Mouse (Mus musculus): ENCODE data around the gene 0610010K14Rik. TPM values are rescaled to one million over a fixed set of nuclear protein-coding genes. Genes with fewer than 3 reads are reported as not detected.

0610010K14Rik gene
- polyA plus RNA-seq, 1 experiment = 69.0 TPM

DNA sequence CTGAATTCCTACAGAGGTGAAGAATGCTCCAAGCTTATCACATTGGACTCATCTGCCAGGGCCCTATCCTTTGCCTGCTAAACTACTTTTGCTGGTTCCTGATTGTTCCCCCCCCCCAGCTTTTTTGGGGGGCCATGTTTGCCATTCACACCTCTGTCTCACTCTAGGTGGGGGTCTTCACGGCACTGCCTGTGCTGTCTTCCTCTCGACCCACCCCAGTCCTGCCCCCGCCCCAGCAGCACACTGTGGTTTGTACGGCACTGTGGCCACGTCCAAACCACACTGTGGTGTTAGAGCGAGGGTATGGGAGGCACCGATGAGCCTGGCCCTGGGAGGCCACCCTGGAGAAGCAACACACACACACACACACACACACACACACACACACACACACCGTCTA is 3.2 kb downstream of the 0610010K14Rik start:
- DNase-seq (ENCODE audit: low spot score) = no peak

DNA sequence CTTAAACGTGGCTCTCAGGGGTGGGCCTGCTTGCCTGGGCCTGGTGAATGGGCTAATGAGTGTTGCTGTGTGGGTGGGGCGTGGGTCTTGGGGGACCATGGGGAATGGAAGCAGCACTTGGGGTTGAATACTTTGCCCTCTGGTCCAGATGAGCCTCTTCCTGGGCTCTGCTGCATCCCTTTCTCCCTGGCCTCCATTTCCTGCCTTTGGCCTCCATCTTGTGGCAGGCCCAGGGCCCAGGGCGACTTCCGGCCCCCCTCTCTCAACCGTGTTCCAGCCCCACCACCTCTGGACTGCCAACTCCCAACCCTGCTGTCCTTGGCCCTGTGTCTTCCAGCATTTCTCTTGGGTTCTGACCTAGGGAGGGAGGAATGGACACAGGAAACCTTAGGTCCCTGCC is 3.7 kb downstream of the 0610010K14Rik start:
- DNase-seq (ENCODE audit: low spot score) = no peak

DNA sequence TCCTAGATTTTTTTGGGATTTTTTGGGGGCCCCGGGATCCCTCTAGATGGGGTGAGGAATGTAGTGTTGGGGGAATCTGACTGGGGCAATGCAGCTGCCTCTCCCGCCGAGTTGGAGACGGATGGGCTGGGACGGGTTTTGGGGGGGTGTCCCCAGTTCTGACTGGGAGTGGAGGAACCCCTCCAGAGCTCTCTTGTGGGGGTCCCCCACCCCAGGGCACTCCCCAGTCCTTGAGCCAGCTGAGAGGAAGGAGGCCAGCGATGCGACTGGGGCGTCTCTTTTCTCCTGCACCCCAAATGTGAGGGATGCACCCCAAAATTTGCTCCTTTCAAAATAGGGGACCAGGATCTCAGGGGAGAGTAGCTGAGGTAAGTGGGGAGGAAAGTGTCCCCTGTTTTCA is 4.7 kb downstream of the 0610010K14Rik start:
- DNase-seq (ENCODE audit: low spot score) = no peak

DNA sequence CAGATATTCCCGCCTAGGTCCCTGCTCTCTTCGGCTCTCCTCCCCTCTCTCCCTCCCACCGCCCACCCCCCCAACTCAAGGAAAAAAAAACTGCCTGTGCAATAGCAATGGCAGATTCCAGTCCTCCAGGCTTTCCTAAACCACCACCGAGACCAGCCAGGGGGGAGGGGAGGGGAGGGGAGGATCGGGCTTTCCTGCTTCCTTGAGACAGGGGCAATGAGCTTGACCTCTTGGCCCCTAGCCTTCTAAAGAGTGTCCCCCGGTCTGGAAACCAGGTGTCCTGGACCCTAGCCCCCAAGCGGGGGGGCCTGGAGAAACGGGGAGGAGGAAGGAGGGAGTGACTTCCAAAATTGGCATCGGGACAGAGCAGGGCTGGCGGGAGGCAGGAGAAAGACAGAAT is 5.2 kb downstream of the 0610010K14Rik start:
- DNase-seq (ENCODE audit: low spot score) = no peak

DNA sequence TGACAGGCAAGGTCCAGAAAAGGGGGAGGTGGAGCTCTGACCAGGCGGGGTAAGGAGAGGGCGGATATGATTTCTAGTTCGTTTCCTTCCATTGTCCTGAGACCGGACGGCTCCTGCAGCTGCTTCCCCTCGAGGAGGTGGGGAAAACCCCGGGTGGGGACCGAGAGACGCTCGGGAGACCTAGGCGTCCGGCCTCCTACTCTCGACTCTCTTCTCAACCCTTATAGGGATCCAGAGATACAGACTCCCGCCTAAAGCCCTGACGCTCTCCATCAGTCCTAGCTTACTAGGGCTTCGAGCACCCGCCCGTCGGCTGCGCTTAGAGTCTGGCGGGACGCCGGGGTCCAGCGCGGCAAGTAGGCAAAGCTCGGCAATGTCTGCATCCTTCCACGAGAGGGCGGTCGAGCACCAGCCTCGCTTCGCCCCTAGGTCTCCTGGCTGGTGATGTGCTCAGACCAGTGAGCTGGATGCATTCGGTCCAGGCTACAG is 7.4 kb downstream of the 0610010K14Rik start:
- DNase-seq (ENCODE audit: low spot score) = peak; percentile 67

DNA sequence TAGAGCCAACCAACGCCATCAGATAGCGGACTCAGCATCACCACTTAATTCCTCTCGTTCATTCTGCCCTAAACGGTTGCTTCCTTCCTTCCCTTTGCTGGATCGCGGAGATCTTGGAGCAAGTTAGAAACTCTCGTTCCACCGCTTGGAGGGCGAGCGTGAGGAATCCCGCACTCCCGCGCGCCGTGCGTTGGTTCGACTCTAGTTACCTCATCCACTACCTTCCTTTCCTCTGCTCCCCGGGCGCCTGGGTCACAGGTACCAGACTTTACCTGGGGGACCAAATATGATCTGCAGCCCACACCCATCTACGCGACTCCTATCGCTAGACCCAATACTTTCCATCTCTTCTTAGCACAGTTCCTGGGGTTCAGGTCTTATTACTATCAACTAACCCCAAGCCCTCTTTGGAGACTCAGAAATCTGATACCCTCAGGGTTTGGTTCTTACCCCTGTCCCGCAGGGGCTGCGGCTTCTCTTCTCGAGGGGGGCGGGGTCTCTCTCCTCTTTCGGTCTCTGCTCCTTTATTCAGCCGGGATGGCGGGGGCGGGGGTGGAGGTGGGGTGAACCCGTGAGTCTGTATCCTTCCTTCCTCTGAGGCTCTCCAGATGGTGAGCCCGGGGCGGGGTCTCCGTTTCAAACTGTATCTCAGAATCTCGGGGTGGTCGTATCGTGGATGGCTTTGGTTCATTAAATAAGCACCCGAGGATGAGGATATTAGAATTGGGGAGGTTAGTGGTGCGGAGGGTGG is 8.3 kb downstream of the 0610010K14Rik start, which contains the start of gene Bcl6b:
Gene Bcl6b (minus strand): TSS at position 539 of the 751 bp plus-strand sequence.
- no peak for DNase-seq (ENCODE audit: low spot score)

DNA sequence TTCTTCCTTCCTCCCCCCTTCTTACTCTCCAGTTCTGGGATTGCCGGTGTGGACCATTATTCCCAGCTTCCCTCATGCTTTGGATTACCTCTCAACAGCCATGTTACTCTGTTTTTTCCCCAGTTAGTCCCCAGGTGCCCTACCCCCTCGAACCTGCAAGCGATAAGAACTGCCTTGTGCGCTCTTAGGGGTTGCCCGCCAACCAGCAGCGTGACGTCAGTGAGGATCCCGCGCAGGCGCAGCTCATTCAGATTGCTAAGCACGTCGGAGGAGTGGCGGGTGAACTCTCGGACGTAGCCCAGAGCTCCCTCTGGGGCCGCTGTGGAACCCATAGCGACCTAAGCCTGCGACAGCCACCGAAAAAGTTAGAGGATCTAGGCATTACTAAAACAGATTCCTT is 8.9 kb downstream of the 0610010K14Rik start:
- no peak for DNase-seq (ENCODE audit: low spot score)

DNA sequence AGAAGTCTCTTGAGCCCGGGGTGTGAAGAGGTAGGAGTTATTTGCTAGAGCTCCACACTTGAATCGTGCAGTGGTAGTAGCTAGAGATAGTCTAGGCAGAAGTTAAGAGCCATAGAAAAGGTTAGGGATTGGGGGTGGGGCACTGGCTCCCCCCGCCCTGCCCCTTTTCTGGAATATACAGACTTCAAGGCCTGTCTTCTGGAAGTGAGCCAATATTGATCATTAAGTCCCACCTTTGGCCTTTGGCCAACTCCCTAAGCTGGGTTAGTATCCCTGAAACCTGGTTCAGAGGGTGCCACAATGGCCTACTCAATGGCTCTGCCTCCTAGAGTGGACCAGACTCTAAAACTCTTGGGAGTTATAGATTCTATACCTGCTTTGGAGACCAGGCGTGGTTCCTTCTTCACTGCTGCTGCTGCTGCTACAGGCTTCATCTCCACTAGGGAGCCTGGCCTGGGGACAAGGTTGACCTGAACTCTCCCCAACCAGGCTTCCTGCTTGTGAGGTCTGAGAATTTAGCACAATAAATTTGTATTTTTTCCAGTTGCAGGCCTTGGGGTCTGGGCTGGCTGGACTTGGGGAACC is 10.0 kb downstream of the 0610010K14Rik start:
- DNase-seq (ENCODE audit: low spot score) = no peak

DNA sequence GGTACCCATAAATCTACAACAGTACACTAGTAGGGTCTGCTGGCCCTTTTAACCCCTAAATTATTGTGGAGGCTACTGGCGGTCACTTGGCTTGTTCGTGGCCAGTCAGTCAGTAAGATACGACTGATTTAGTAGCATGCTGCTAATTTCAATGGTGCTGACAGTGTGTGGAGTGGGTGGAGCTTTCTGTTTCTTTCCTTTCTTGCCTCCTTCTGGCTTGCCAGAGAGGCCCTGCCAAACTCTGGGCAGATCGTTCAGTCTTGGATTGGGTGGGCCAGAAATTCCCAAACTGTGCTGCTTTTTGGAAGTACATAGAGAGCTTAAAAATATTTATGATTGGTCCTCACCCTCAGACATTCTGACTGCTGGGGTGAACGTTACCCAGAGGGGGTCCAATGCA is 10.6 kb downstream of the 0610010K14Rik start:
- DNase-seq (ENCODE audit: low spot score) = no peak

DNA sequence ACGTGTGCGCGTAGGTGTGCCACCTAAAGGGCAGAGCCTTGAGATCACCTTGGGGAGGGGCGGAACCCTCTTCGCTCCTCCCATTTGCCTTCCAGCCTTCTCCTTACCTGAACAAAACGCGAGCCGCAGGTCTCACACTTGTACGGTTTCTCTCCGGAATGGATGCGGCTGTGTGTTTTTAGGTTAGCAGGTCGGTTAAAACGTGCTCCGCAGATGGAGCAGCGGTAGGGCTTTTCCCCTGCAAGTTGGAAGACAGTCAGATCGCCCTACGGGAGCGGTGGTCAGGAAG is 11.2 kb downstream of the 0610010K14Rik start:
- DNase-seq (ENCODE audit: low spot score) = no peak

DNA sequence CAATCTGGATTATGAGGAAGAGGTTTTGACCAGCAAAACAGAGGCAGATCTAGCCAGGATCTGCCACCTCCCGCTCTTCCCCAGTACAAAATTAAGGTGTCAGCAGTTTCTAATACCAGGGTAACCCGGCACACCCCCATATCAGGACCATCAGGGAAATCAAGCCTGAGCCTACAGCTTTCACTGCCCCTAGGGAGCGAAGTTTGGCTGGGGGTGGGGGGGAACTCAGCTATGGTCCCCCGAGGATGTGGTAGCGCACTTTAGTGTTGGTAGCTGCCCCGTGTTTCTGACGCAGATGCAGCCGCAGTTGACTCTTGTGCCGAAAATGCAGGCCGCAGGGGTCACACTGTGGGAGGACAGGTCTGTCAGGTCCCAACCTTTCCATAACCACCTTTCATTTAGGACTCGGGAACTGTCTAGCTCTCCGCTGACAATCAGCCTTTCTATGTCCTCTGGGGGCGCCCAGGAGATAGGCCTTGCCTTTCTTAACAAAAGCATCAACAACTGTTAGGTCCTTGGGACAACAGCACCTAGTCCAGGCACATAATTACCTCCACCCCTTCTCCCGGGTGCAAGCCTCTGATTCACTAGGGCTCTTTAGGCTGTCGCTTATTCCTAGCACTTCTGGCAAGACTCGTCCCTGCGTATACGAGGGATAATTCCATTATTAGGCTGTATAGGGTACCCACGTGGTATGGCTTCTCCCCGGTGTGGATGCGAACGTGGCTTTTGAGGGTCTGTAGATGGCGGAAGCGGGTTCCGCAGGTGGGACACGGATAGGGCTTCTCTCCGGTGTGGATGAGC is 11.7 kb downstream of the 0610010K14Rik start:
- DNase-seq (ENCODE audit: low spot score) = no peak

DNA sequence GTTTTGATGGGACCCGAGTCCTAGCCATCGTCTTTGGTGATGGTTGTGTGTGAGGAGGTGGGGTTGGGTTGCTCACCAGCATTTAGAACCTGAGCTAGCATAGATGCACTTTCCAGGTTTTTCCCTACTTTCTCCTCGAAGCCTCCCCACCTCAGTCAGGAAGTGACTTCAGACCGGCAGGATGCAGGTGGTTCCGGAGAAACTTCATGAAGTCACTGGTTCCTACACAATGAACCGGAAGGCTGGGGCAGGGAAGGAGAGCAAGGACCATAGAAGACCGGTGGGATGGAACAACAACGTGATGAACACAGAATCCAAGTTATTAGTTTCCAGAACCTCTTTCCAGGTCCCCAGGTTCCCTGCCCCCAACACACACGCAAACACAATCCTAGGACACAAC is 14.0 kb downstream of the 0610010K14Rik start:
- DNase-seq (ENCODE audit: low spot score) = no peak

DNA sequence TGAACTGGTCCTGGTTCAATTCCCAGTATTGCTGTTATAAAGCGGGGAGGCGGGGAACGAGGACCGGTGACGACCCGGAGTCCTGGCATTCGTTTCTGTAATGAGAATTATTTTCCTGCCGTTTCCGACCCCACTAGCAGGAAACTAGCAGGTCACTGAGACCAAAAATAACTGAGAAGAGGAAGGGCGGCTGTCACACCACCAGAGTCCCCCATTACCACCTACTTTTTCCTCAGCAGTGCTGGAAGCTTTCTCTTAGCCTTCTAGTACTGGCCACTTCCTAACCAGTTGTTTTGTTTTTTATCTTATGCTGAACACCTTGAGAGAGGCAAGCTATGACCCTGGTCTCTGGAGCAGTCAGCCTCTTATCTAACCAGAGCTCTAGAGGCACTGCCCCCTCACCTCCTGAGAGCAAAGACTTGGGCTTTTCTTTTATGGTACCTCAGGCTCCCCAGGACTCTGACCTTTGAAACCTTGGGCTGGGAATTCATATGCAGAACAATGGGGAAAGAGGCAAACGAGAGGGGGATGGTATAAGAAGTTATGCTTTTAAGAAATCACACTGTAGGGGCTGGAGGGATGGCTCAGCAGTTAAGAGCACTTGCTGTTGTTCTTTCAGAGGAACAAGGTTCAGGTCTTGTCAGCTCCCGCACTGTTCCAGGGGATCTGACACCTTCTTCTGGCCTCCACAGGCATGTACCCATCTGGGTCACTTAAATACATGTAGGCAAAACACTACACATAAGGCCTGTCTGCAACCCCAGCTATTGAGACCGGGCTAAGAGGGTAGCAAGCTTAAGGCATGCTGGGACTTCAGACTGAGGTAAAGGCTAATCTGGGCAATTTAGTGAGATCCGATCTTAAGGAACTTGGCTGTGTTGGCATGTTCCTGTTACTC is 15.9 kb downstream of the 0610010K14Rik start:
- DNase-seq (ENCODE audit: low spot score) = no peak

DNA sequence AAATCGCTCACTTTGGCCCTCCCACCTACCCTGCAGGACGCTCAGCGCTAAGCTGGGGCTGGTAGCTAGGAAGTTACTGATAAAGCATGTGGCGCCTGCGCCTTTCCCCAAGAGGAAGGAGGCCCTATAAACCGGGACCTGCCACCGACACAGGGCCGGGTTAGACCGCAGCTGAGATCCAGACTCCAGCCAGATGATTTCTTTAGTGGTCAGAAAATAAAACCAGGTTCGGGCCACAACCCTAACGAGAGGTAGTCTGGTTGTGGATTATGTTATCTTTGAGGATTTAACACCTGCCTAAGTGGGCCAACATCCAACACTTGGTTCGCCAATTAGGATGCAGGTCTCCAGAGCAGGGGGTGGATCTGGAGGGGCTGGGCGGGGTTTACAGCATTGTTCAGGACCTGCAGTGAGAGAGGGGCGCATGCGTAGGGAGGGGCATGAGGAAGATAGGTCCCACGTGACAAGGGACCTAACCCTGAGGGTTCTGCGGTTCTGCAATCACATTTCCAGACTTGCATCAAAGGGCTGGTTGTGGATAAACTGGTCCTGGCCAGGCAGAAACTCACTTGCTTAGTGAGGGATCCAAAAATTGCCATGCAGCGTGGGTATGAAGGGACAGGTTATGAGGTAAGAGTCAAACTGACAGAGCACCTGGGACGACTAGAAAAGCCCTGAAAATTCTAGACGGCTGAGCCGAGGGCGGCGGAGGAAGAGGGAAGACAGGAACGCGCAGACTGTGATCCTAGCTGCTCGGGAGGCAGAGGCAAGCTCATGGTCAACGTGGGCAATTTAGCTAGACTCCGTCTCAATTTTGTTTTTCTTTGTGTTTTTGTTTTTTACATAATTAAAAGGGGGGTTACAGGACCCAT is 16.7 kb downstream of the 0610010K14Rik start, which contains the start of gene Slc16a13:
Gene Slc16a13 (minus strand): TSS at position 334 of the 872 bp plus-strand sequence.
- DNase-seq (ENCODE audit: low spot score) = peak; percentile 74

DNA sequence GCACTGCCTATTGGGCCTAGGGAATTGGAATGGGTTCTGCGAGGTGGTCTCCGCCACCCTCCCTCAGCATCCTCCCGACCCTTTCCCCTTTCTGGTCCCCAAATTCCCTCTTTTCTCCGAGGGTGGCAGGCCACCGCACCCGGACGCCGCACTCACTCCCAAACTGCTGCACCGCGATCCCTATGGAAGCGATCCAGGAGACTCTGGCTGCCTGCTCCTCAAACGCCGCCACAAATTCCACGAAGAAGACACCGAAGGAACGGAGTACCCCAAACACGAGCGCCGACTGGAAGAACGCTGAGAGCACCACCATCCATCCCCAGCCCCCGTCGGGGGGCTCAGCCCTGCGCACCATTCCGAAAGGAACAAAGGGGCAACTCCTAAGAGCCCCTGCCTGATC is 17.4 kb downstream of the 0610010K14Rik start:
- no peak for DNase-seq (ENCODE audit: low spot score)

DNA sequence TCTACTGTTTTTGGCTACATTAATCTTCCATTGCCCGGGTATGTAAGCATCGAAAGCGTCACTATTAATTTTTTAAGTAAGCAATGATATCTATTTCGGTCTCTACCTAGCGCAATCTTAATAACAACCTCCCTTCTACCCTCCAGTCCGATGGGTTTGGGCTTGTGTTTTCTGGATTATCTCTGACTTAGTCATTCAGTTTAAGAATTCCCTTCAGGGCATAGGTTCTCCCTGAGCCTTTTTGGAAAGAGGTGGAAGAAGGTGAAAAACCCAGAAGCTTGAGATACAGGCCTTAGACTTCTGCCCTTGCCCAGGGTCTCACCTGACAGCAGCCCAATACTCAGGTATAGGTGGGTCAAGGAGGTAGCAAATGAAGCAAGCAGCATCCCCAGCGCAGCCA is 17.8 kb downstream of the 0610010K14Rik start:
- DNase-seq (ENCODE audit: low spot score) = no peak

DNA sequence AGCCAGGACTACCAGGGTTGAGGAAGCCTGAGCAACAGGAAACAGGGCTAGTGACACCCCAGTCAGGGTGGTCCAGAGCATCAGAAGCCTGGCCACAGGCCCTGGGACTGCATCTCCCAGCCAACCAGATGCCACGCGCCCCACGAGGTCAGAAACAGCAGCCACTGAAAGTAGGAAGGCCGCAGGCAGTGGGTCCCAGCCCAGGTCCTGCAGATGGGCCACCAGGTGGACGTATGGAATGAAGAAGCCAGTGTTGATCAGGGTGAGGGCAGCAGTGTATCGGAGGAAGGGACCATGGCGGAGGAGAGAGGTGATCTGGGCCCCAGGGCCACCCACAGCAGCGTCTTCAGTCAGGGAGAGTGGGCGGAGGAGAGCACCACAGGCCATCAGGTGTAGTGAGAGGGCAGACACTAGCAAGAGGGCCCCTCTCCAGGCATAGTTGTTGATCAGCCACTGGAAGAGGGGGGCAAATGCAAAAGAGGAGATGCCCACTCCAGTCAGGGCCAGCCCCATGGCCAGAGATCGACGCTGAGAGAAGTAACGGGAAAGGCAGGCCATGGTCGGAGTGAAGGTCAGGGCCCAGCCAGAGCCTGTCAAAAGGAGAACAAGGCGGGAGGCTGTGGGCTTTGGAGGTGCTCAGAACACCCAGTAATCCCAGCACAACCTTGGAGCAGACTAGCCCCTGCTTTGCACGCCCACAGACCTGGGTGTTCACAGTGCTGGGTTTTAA is 18.8 kb downstream of the 0610010K14Rik start:
- DNase-seq (ENCODE audit: low spot score) = no peak

DNA sequence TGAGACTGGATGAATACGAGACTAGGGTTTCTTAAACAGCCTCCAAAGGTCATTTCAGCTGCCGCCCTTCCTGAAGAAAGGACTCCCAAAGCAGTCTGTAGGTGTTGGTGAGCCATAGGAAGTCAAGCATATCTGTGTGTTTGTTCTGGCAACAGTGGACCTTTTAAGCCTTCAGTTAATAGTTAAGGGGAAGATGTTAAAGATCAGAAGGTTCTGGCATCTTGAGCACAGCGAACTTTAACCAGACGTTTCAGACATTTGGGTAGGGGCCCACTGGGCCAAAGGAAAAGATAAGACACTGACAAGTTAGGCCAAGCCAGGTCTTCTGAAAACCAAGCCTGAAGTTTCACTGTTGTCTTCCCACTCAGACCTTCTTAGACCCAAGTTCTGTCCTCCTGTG is 19.7 kb downstream of the 0610010K14Rik start:
- DNase-seq (ENCODE audit: low spot score) = no peak

DNA sequence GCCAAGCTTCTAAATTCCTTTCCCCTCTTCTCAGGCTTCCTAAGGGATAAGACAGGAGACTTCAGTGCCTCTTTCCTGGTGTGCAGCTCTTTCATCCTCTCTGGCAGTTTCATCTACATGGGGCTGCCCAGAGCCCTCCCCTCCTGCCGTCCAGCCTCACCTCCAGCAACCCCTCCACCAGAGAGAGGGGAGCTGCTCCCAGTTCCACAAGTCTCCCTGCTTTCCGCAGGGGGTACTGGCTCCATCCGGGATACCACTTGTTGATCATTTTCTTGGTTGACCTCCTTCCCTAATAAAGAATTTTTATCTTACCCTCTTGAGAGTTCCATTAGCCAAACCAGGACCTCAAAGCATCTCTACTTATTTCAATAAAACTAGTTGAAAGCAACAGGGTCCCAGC is 21.6 kb downstream of the 0610010K14Rik start:
- DNase-seq (ENCODE audit: low spot score) = no peak

DNA sequence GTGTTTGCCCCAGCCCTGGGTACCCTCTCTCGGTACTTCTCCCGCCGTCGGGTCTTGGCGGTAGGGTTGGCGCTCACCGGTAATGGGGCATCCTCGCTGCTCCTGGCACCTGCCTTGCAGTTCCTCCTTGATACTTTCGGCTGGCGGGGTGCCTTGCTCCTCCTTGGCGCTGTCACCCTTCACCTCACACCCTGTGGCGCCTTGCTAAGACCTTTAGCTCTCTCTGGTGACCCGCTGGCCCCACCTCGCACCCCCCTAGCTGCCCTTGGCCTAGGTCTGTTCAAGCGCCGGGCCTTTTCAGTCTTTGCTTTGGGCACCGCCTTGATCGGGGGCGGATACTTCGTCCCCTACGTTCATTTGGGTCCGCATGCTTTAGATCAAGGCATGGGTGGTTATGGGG is 22.4 kb downstream of the 0610010K14Rik start:
- DNase-seq (ENCODE audit: low spot score) = no peak
